Mouse (Mus musculus) liver, embryonic 11.5 days (tissue): ENCODE results near the gene Agap2. TPM values are rescaled to one million over a fixed set of nuclear protein-coding genes. Genes with fewer than 3 reads are reported as not detected.
A peak's percentile ranks its signal among the peaks of the same experiment; 100 is the strongest.
"Not testable (repeated sequence)": the region's sequence is repeated elsewhere in the genome, so short reads cannot be mapped to it uniquely, and the experiment has no call there.

Experiments
- ATAC-seq: fragments of 200-750 bp; cut with Nextera tagmentation; replicated peaks from 2 replicates; pipeline ENCODE4 v1.8.0; 2017; ENCODE audit warnings: moderate number of reproducible peaks, mild to moderate bottlenecking, moderate TSS enrichment, moderate library complexity; ENCODE audit not compliant: low FRiP score
- DNase-seq: peaks from one replicate; pipeline ENCODE4 v3.0.0-alpha.2; 2017; ENCODE audit warnings: low spot score
- H3K27ac ChIP-seq: fragments of 300-500 bp; sonication (generic); 2 replicates; pipeline ENCODE4 v1.5.1; 2014; ENCODE audit warnings: mild to moderate bottlenecking, low read depth, low read length, control low read depth
- H3K27me3 ChIP-seq: fragments of 300-500 bp; sonication (generic); replicated peaks from 2 replicates; pipeline ENCODE4 v1.6.1; 2014; ENCODE audit warnings: low read length, mixed read lengths; ENCODE audit not compliant: control insufficient read depth, insufficient read depth
- H3K36me3 ChIP-seq: fragments of 300-500 bp; sonication (generic); 2 replicates; pipeline ENCODE4 v1.6.1; 2014; ENCODE audit warnings: mild to moderate bottlenecking, low read length, moderate library complexity, mixed read lengths; ENCODE audit not compliant: control insufficient read depth, insufficient read depth
- H3K4me1 ChIP-seq: fragments of 300-500 bp; sonication (generic); replicated peaks from 2 replicates; pipeline ENCODE4 v1.6.1; 2014; ENCODE audit warnings: low read length, mixed read lengths; ENCODE audit not compliant: control insufficient read depth, insufficient read depth
- H3K4me2 ChIP-seq: fragments of 300-500 bp; sonication (generic); 2 replicates; pipeline ENCODE4 v1.6.1; 2014; ENCODE audit warnings: mild to moderate bottlenecking, control low read depth, moderate library complexity
- H3K4me3 ChIP-seq: fragments of 300-500 bp; sonication (generic); 2 replicates; pipeline ENCODE4 v1.5.1; 2014; ENCODE audit warnings: low read depth, low read length, control low read depth
- H3K9ac ChIP-seq: fragments of 300-500 bp; sonication (generic); 2 replicates; pipeline ENCODE4 v1.6.1; 2014; ENCODE audit warnings: low read depth, low read length, control low read depth
- H3K9me3 ChIP-seq: fragments of 300-500 bp; sonication (generic); 2 replicates; pipeline ENCODE4 v1.6.1; 2016; ENCODE audit warnings: low read length, inconsistent platforms, mixed read lengths; ENCODE audit not compliant: control insufficient read depth
- WGBS: fragments of 180-500 bp; shearing (Covaris S2); extraction: QIAGEN DNeasy Blood & Tissue Kit; methylation state at CpG from one replicate; pipeline ENCODE4 v1.1.7; 2014; 5-methylcytosine and 5-hydroxymethylcytosine counted together
- polyA plus RNA-seq: library from polyadenylated mRNA; unstranded; fragments of >200 nt; fragmentation: Nextera tagmentation; extraction: Ambion mirVana; gene quantifications from 2 replicates; pipeline ENCODE4 v1.2.1, GENCODE M21; 2014

Agap2 gene
- polyA plus RNA-seq, 1 experiment from 2014 or later = 2.2 TPM

GRCm38 (mm10) chr10:127070190-127071121 lies 4.6 kb upstream of the Agap2 start, which contains the start of gene Tspan31:
TSS of gene Tspan31 (minus strand) at chr10:127070264.
- 2% methylated on average over 36 of the region's 36 CpGs for WGBS
- peaks cover 25% of the 10 kb centered on the region for H3K36me3 ChIP-seq
- peak; percentile 88 for ATAC-seq
- peak within 1 kb of the TSS; percentile 79 for H3K27ac ChIP-seq
- H3K4me2 ChIP-seq = peak within 1 kb of the TSS; percentile 96
- H3K9ac ChIP-seq = peak within 1 kb of the TSS; percentile 77
- no peaks in the 10 kb centered on the region for H3K27me3 ChIP-seq
- no peaks in the 10 kb centered on the region for H3K9me3 ChIP-seq
- H3K4me3 ChIP-seq = peak within 1 kb of the TSS; percentile 80
- peak; percentile 81 for DNase-seq
- H3K4me1 ChIP-seq = peaks cover 25% of the 10 kb centered on the region

- no peak overlapping the region for H3K27ac ChIP-seq
- H3K9ac ChIP-seq = peak overlapping the region; percentile 69
- H3K4me1 ChIP-seq = peaks cover 21% of the 10 kb centered on the region
- no peaks in the 10 kb centered on the region for H3K9me3 ChIP-seq
- ATAC-seq (no peak), DNase-seq (no peak)
- H3K4me3 ChIP-seq = peak overlapping the region; percentile 80
- peaks cover 2% of the 10 kb centered on the region; the same call in 1 of the 2 replicates for H3K27me3 ChIP-seq
- WGBS = 60% methylated on average over 9 of the region's 9 CpGs
- peaks cover 18% of the 10 kb centered on the region for H3K36me3 ChIP-seq
- H3K4me2 ChIP-seq = peak overlapping the region; percentile 96
Observed at GRCm38 (mm10) chr10:127071203-127071602, 3.9 kb upstream of the Agap2 start.

- not testable (repeated sequence) for H3K27ac ChIP-seq, H3K27me3 ChIP-seq, H3K9ac ChIP-seq, ATAC-seq, H3K4me3 ChIP-seq, H3K36me3 ChIP-seq, H3K9me3 ChIP-seq, DNase-seq, H3K4me2 ChIP-seq
- WGBS = 85% methylated on average over 4 of the region's 4 CpGs
- H3K4me1 ChIP-seq = peaks cover 22% of the 10 kb centered on the region
Observed at GRCm38 (mm10) chr10:127072270-127072669, 2.8 kb upstream of the Agap2 start.

- peaks cover 24% of the 10 kb centered on the region for H3K4me1 ChIP-seq
- H3K4me3 ChIP-seq, H3K36me3 ChIP-seq, H3K4me2 ChIP-seq, H3K9ac ChIP-seq, H3K9me3 ChIP-seq, H3K27ac ChIP-seq, ATAC-seq, DNase-seq: not testable (repeated sequence)
- 66% methylated on average over 2 of the region's 2 CpGs for WGBS
- peaks cover 11% of the 10 kb centered on the region for H3K27me3 ChIP-seq
Observed at GRCm38 (mm10) chr10:127072969-127073368, 2.1 kb upstream of the Agap2 start.

GRCm38 (mm10) chr10:127073981-127074380 lies 1.1 kb upstream of the Agap2 start:
- WGBS = 98% methylated on average over 1 of the region's 1 CpGs
- ATAC-seq = no peak
- H3K4me1 ChIP-seq = peaks cover 21% of the 10 kb centered on the region

GRCm38 (mm10) chr10:127075651-127076050 lies 567 bp downstream of the Agap2 start:
- Histone ChIP-seq H3K4me2 (peak overlapping the region; percentile 56), H3K27me3 (peaks cover 37% of the 10 kb centered on the region), H3K4me1 (peaks cover 23% of the 10 kb centered on the region)

More at GRCm38 (mm10) chr10:127073981-127074380, 1.1 kb upstream of the Agap2 start:
- Histone ChIP-seq H3K4me3 (no peak overlapping the region), H3K9me3 (no peaks in the 10 kb centered on the region), H3K27ac (no peak overlapping the region), H3K4me2 (no peak overlapping the region), H3K36me3 (no peaks in the 10 kb centered on the region), H3K27me3 (peaks cover 21% of the 10 kb centered on the region), H3K9ac (no peak overlapping the region)
- DNase-seq = no peak

GRCm38 (mm10) chr10:127076082-127076481 lies 998 bp downstream of the Agap2 start:
- peaks cover 25% of the 10 kb centered on the region for H3K4me1 ChIP-seq
- H3K36me3 ChIP-seq = no peaks in the 10 kb centered on the region
- WGBS = 42% methylated on average over 4 of the region's 4 CpGs
- no peak overlapping the region for H3K9ac ChIP-seq
- no peaks in the 10 kb centered on the region for H3K9me3 ChIP-seq
- peaks cover 42% of the 10 kb centered on the region for H3K27me3 ChIP-seq
- no peak overlapping the region for H3K27ac ChIP-seq
- ATAC-seq (no peak), DNase-seq (no peak)
- H3K4me3 ChIP-seq = peak overlapping the region; percentile 15; the same call in 1 of the 2 replicates
- peak overlapping the region; percentile 56 for H3K4me2 ChIP-seq

More at GRCm38 (mm10) chr10:127075651-127076050, 567 bp downstream of the Agap2 start:
- Histone ChIP-seq H3K4me3 (peak overlapping the region; percentile 38), H3K27ac (no peak overlapping the region), H3K9ac (peak overlapping the region; percentile 53; the same call in 1 of the 2 replicates), H3K9me3 (no peaks in the 10 kb centered on the region), H3K36me3 (no peaks in the 10 kb centered on the region)
- no peak for ATAC-seq
- no peak for DNase-seq
- 42% methylated on average over 8 of the region's 8 CpGs for WGBS

GRCm38 (mm10) chr10:127077515-127077914 lies 2.4 kb downstream of the Agap2 start:
- Histone ChIP-seq H3K9ac (no peak overlapping the region), H3K27ac (no peak overlapping the region), H3K9me3 (no peaks in the 10 kb centered on the region), H3K27me3 (peaks cover 56% of the 10 kb centered on the region), H3K4me3 (peak overlapping the region; percentile 56; the same call in 1 of the 2 replicates), H3K36me3 (no peaks in the 10 kb centered on the region), H3K4me1 (peaks cover 29% of the 10 kb centered on the region), H3K4me2 (no peak overlapping the region)
- whole genome bisulfite sequencing = 28% methylated on average over 10 of the region's 10 CpGs
- DNase-seq (no peak), ATAC-seq (no peak)
